Comparison of ENCODE assay signal across 27 mouse cellular contexts in genomic region chr4:140639431-140640241, GRCm38 (mm10). TPM values are rescaled to one million over a fixed set of nuclear protein-coding genes. Genes with fewer than 3 reads are reported as not detected.
DNase-seq lines count a peak whose midpoint lies in the region; ATAC-seq and TF ChIP-seq lines count a peak whose summit lies in the region.
"Had no signal": no experiment of that assay in that cellular context is flagged by ENCODE, and none has a peak within 500 bp of the region (broad histone marks: within the 10 kb centered on the region; RNA-seq: fewer than 3 reads in every experiment).

No protein-coding gene starts in this region.

- H3K9ac ChIP-seq in ES-Bruce4 (ENCODE audit: low read depth, poor library complexity, severe bottlenecking) (no peak overlapping the region), ES-E14 (ENCODE audit: insufficient read depth, low read depth, low read length, poor library complexity, severe bottlenecking) (peak overlapping the region; percentile 56)
- no peak overlapping the region for H3K9ac ChIP-seq in intestine, postnatal 0 days (ENCODE audit: low read depth, low read length)
- H3K9ac ChIP-seq in kidney, embryonic 14.5 days (ENCODE audit: low read depth, low read length) = no peak overlapping the region
- H3K9ac ChIP-seq: embryonic facial prominence, embryonic 15.5 days; forebrain, embryonic 13.5 days; heart, embryonic 15.5 days; limb, embryonic 13.5 days; lung, embryonic 15.5 days; midbrain, embryonic 13.5 days had no signal

- in situ Hi-C loops in ES-E14 (cut with MboI; ENCODE audit: low sequenced_read_pairs in 2 of 2, unreplicated experiment in 2 of 2) = no loop called here

- H3K4me1 ChIP-seq in ES-Bruce4 (ENCODE audit: control insufficient read depth, insufficient read depth, low read length) (no peaks in the 10 kb centered on the region), ES-E14 (ENCODE audit: control insufficient read depth in 2 of 2, insufficient read depth in 2 of 2, low read length in 2 of 2, poor library complexity in 1 of 2) (peaks cover 4 to 21% of the 10 kb centered on the region in 2 experiments; a peak in 3 of 4 replicates)
- H3K4me1 ChIP-seq in intestine, postnatal 0 days (replicated peaks; ENCODE audit: control insufficient read depth, insufficient read depth, low read length) = no peaks in the 10 kb centered on the region
- peaks cover 47% of the 10 kb centered on the region for H3K4me1 ChIP-seq in kidney, embryonic 14.5 days (ENCODE audit: control insufficient read depth, insufficient read depth, low read length)
- H3K4me1 ChIP-seq: lung, embryonic 15.5 days had no signal

- H3K27ac ChIP-seq in ES-Bruce4 (ENCODE audit: insufficient read depth, low read length) (no peak overlapping the region), ES-E14 (ENCODE audit: insufficient read depth, low read depth, low read length, poor library complexity, severe bottlenecking) (peak overlapping the region; percentile 73)
- H3K27ac ChIP-seq in intestine, postnatal 0 days (ENCODE audit: low read depth, low read length) = no peak overlapping the region
- no peak overlapping the region for H3K27ac ChIP-seq in kidney, embryonic 14.5 days (ENCODE audit: low read depth, low read length)
- H3K27ac ChIP-seq: embryonic facial prominence, embryonic 10.5 days; embryonic facial prominence, embryonic 15.5 days; heart, embryonic 10.5 days; heart, embryonic 15.5 days; limb, embryonic 13.5 days; lung, embryonic 15.5 days; midbrain, embryonic 13.5 days had no signal

- no peaks in the 10 kb centered on the region for H3K9me3 ChIP-seq in ES-Bruce4 (replicated peaks; ENCODE audit: control insufficient read depth, insufficient read depth, low read length, poor library complexity, severe bottlenecking)
- no peaks in the 10 kb centered on the region for H3K9me3 ChIP-seq in ES-E14 (ENCODE audit: control insufficient read depth, insufficient read depth, low read depth, low read length)
- no peaks in the 10 kb centered on the region for H3K9me3 ChIP-seq in intestine, postnatal 0 days (ENCODE audit: control insufficient read depth)
- H3K9me3 ChIP-seq in kidney, embryonic 14.5 days (ENCODE audit: control insufficient read depth, low read length) = 0 out of 2 replicates have a peak, but pooled peaks cover 4% of the 10 kb centered on the region
- H3K9me3 ChIP-seq: embryonic facial prominence, embryonic 15.5 days; heart, embryonic 15.5 days; limb, embryonic 13.5 days; lung, embryonic 15.5 days had no signal

- ATAC-seq in intestine, postnatal 0 days = 0 out of 2 replicates have a peak, but pooled peaks have one; percentile 25
- ATAC-seq in kidney, embryonic 14.5 days (ENCODE audit: low FRiP score, low TSS enrichment) = no peak
- ATAC-seq: activated CD4-positive, CD25-positive, alpha-beta regulatory T cell, adult 4 months; forebrain, embryonic 13.5 days; hindbrain, embryonic 16.5 days; midbrain, embryonic 13.5 days had no signal

- H3K36me3 ChIP-seq in ES-Bruce4 (ENCODE audit: control insufficient read depth, insufficient read depth, low read length, poor library complexity, severe bottlenecking) (no peaks in the 10 kb centered on the region), ES-E14 (ENCODE audit: control insufficient read depth, insufficient read depth, low read length, poor library complexity, severe bottlenecking) (no peaks in the 10 kb centered on the region)
- H3K36me3 ChIP-seq in intestine, postnatal 0 days (ENCODE audit: control insufficient read depth, insufficient read depth) = no peaks in the 10 kb centered on the region; the same call in 1 of the 2 replicates
- no peaks in the 10 kb centered on the region for H3K36me3 ChIP-seq in kidney, embryonic 14.5 days (ENCODE audit: control insufficient read depth, insufficient read depth, low read length)
- H3K36me3 ChIP-seq: heart, embryonic 15.5 days; lung, embryonic 15.5 days had no signal

- peak overlapping the region; percentile 1; the same call in 1 of the 2 replicates for H3K4me3 ChIP-seq in ES-Bruce4 (ENCODE audit: low read depth, low read length)
- H3K4me3 ChIP-seq in ES-E14 (ENCODE audit: insufficient read depth in 1 of 2, low read depth in 1 of 2, low read length in 2 of 2, poor library complexity in 1 of 2, severe bottlenecking in 1 of 2) = peak overlapping the region; percentile 48 to 53
- no peak overlapping the region for H3K4me3 ChIP-seq in intestine, postnatal 0 days (ENCODE audit: low read depth, low read length)
- H3K4me3 ChIP-seq in kidney, embryonic 14.5 days (ENCODE audit: low read length) = no peak overlapping the region
- H3K4me3 ChIP-seq: embryonic facial prominence, embryonic 10.5 days; embryonic facial prominence, embryonic 15.5 days; forebrain, embryonic 13.5 days; heart, embryonic 10.5 days; heart, embryonic 15.5 days; limb, embryonic 13.5 days; lung, embryonic 15.5 days; midbrain, embryonic 13.5 days had no signal

- WGBS in intestine, postnatal 0 days = 87% methylated on average over 28 of the region's 28 CpGs
- WGBS in kidney, embryonic 14.5 days = 94% methylated on average over 28 of the region's 28 CpGs

- TF ChIP-seq POLR2A in ES-Bruce4 (IDR thresholded peaks at IDR 0.05; ENCODE audit: insufficient read depth, low read length) = no peak

- DNase-seq in cerebellum, postnatal 25 days = peak; percentile 26 to 38
- DNase-seq in cerebellum, postnatal 36 days = no peak
- DNase-seq in ES-E14 (ENCODE audit: low read depth, low spot score) = no peak
- no peak for DNase-seq in layer of hippocampus, postnatal 25 days (ENCODE audit: extremely low spot score in 1 of 2, low spot score in 1 of 2)
- DNase-seq: adrenal gland, adult 2 months; B cell, adult 2 months; gastrocnemius, postnatal 25 days; heart, adult 11 months; kidney, adult 9 months; kidney, postnatal 14 days; right cerebral cortex, postnatal 25 days; spleen, adult 18-20 months; thymus, postnatal 25 days had no signal

- TF ChIP-seq EP300 in ES-Bruce4 (IDR thresholded peaks at IDR 0.05; ENCODE audit: insufficient read depth, low read depth, low read length) = no peak

- TF ChIP-seq CTCF in ES-Bruce4 (IDR thresholded peaks at IDR 0.05; ENCODE audit: low read depth, low read length) = no peak
- TF ChIP-seq CTCF in intestine, postnatal 0 days (IDR thresholded peaks at IDR 0.05; ENCODE audit: low read depth) = no peak

- no peak overlapping the region for H3K4me2 ChIP-seq in intestine, postnatal 0 days (replicated peaks; ENCODE audit: low read depth)
- H3K4me2 ChIP-seq in kidney, embryonic 14.5 days (replicated peaks; ENCODE audit: low read depth, low read length) = no peak overlapping the region
- H3K4me2 ChIP-seq: embryonic facial prominence, embryonic 15.5 days; forebrain, embryonic 13.5 days; heart, embryonic 15.5 days; limb, embryonic 13.5 days; liver, embryonic 11.5 days; lung, embryonic 15.5 days; midbrain, embryonic 13.5 days had no signal

- no peaks in the 10 kb centered on the region for H3K27me3 ChIP-seq in ES-Bruce4 (ENCODE audit: control insufficient read depth, insufficient read depth, low read length, poor library complexity, severe bottlenecking)
- 0 out of 2 replicates have a peak, but pooled peaks cover 8% of the 10 kb centered on the region for H3K27me3 ChIP-seq in intestine, postnatal 0 days (replicated peaks; ENCODE audit: control insufficient read depth, insufficient read depth, low read length)
- H3K27me3 ChIP-seq in kidney, embryonic 14.5 days (ENCODE audit: control insufficient read depth, insufficient read depth, low read length) = no peaks in the 10 kb centered on the region
- H3K27me3 ChIP-seq: embryonic facial prominence, embryonic 15.5 days; forebrain, embryonic 13.5 days; heart, embryonic 15.5 days; limb, embryonic 13.5 days; lung, embryonic 15.5 days; midbrain, embryonic 13.5 days had no signal

TF ChIP-seq in ES-E14, 5 proteins besides CTCF, POLR2A, EP300 and RAD21:
- no peak for TF ChIP-seq MAFK (IDR thresholded peaks at IDR 0.05; ENCODE audit: insufficient read depth, low read depth, low read length)
- TF ChIP-seq ZNF384 (IDR thresholded peaks at IDR 0.05; ENCODE audit: low read depth, low read length) = no peak
- TF ChIP-seq HCFC1 (IDR thresholded peaks at IDR 0.05; ENCODE audit: borderline replicate concordance, insufficient read depth, low read length) = no peak
- TF ChIP-seq ZC3H11A (IDR thresholded peaks at IDR 0.05; ENCODE audit: borderline replicate concordance, low read depth, low read length) = no peak
- TF ChIP-seq CHD2 (IDR thresholded peaks at IDR 0.05; ENCODE audit: low read depth, low read length) = no peak

RNA-seq across cellular contexts. Expression of gene Arhgef10l, which starts 26.2 kb away (rescaled TPM):
- 7.5 and 7.7 TPM in 2 replicates for polyA plus RNA-seq in ES-Bruce4 (2011; ENCODE audit: insufficient read depth, insufficient read length, low read depth, missing spikeins)
- 14.8 and 20.0 TPM in 2 replicates for total RNA-seq in ES-E14 (2012; rRNA removed)
- 3.9 and 5.4 TPM in 2 replicates for polyA plus RNA-seq in intestine, postnatal 0 days (2015; fragmentation: Nextera tagmentation; extraction: Ambion mirVana)
- 11.8 and 18.2 TPM in 2 replicates for polyA plus RNA-seq in kidney, embryonic 14.5 days (2014; fragmentation: Nextera tagmentation; extraction: Ambion mirVana)
- total RNA-seq in layer of hippocampus, postnatal 25 days (2021) = 10 to 100 TPM; 43.4 to 46.6 TPM
- polyA plus RNA-seq: activated CD4-positive, CD25-positive, alpha-beta regulatory T cell, adult 4 months had no signal

Comparison
In these comparisons a context has a peak if more than half of its experiments do, and no peak if none do; other contexts are left out.
1. DNase-seq: peak in cerebellum, postnatal 25 days (2 of 2); none in cerebellum, postnatal 36 days (0 of 2), ES-E14 (single experiment) and layer of hippocampus, postnatal 25 days (0 of 2).
2. H3K4me3 ChIP-seq: peak in ES-Bruce4 (single experiment) and ES-E14 (2 of 2); none in intestine, postnatal 0 days (single experiment) and kidney, embryonic 14.5 days (single experiment).